Mouse (Mus musculus) ovary, postnatal 10 days (tissue): ENCODE results near the gene Bmf.
A peak's percentile ranks its signal among the peaks of the same experiment; 100 is the strongest.

Experiments used
- DNase-seq: peaks from one replicate; pipeline ENCODE4 v3.0.0; 2022; ENCODE audit warnings: low spot score

Gene Bmf

GRCm38 (mm10) chr2:118512418-118513377, 36.8 kb downstream of the Bmf start:
- no peak for DNase-seq

- DNase-seq, result no peak
Observed at GRCm38 (mm10) chr2:118511779-118512417, 37.6 kb downstream of the Bmf start.

- DNase-seq, result peak; percentile 70
Observed at GRCm38 (mm10) chr2:118510447-118511310, 38.8 kb downstream of the Bmf start.

- no peak for DNase-seq
Observed at GRCm38 (mm10) chr2:118509688-118510446, 39.6 kb downstream of the Bmf start.

- no peak for DNase-seq
Observed at GRCm38 (mm10) chr2:118507126-118507525, 42.4 kb downstream of the Bmf start.

- DNase-seq, result no peak
Observed at GRCm38 (mm10) chr2:118500191-118500590, 49.3 kb downstream of the Bmf start.

GRCm38 (mm10) chr2:118499135-118499961, 50.1 kb downstream of the Bmf start:
- DNase-seq, result no peak

GRCm38 (mm10) chr2:118498476-118498875, 51.0 kb downstream of the Bmf start:
- no peak for DNase-seq

GRCm38 (mm10) chr2:118497890-118498289, 51.6 kb downstream of the Bmf start:
- DNase-seq, result no peak

- DNase-seq, result no peak
Observed at GRCm38 (mm10) chr2:118495024-118495423, 54.5 kb downstream of the Bmf start.

GRCm38 (mm10) chr2:118491741-118492395, 57.6 kb downstream of the Bmf start:
- DNase-seq, result no peak

- DNase-seq, result no peak
Observed at GRCm38 (mm10) chr2:118491281-118491731, 58.2 kb downstream of the Bmf start.

GRCm38 (mm10) chr2:118490241-118491091, 59.0 kb downstream of the Bmf start:
- peak; percentile 36 for DNase-seq

- no peak for DNase-seq
Observed at GRCm38 (mm10) chr2:118487806-118488205, 61.7 kb downstream of the Bmf start.

GRCm38 (mm10) chr2:118486933-118487332, 62.6 kb downstream of the Bmf start:
- DNase-seq, result peak; percentile 88

GRCm38 (mm10) chr2:118485415-118485814, 64.1 kb downstream of the Bmf start:
- DNase-seq, result no peak

GRCm38 (mm10) chr2:118484386-118484898, 65.0 kb downstream of the Bmf start:
- DNase-seq, result no peak

- DNase-seq, result no peak
Observed at GRCm38 (mm10) chr2:118483032-118483431, 66.5 kb downstream of the Bmf start.

GRCm38 (mm10) chr2:118480886-118481285, 68.6 kb downstream of the Bmf start:
- no peak for DNase-seq
